Mouse (Mus musculus): ENCODE data around the gene Orm3. TPM values are rescaled to one million over a fixed set of nuclear protein-coding genes. Genes with fewer than 3 reads are reported as not detected.

Orm3 gene
- polyA plus RNA-seq, 2 experiments = not detected

DNA sequence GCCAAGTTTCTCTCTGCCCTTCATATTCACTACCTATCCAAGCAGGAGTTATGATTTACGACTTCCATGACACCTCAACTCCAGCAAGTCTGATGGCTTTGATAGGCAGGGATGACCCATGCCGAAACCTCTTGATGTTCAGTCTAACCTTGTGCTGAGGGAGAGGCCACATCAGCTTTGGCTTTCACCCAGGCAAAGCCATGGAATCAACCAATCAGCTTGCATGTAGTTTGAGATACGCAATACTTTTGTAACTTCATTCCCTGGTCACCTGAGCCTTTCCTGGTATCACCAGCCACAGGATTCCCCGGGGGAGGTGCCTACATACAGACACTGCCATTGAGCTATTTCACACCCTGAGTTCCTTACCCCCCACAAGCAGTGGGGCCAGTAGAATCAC is 9.3 kb upstream of the Orm3 start:
- H3K9me3 ChIP-seq (ENCODE audit: control insufficient read depth, low read length) = no peaks in the 10 kb centered on the region
- ATAC-seq (ENCODE audit: low FRiP score, low read depth) (no peak), DNase-seq (ENCODE audit: low spot score) (no peak)
- H3K4me2 ChIP-seq (replicated peaks; ENCODE audit: low read depth, low read length, severe bottlenecking) = no peak overlapping the region
- H3K27me3 ChIP-seq (ENCODE audit: control insufficient read depth, insufficient read depth, low read length) = no peaks in the 10 kb centered on the region
- no peak for TF ChIP-seq POLR2A (IDR thresholded peaks at IDR 0.05; ENCODE audit: borderline replicate concordance, extremely low read depth, insufficient read depth, insufficient read length)
- WGBS = 81% methylated on average over 4 of the region's 4 CpGs
- no peak overlapping the region for H3K4me3 ChIP-seq (replicated peaks; ENCODE audit: low read length)
- no peak overlapping the region for H3K27ac ChIP-seq (replicated peaks; ENCODE audit: low read depth, low read length)
- no peaks in the 10 kb centered on the region for H3K36me3 ChIP-seq (ENCODE audit: control insufficient read depth, insufficient read depth, low read length)
- peaks cover 3% of the 10 kb centered on the region for H3K4me1 ChIP-seq (ENCODE audit: control insufficient read depth, insufficient read depth, low read length)
- no peak overlapping the region for H3K9ac ChIP-seq (ENCODE audit: low read depth, low read length, severe bottlenecking)

- no peak for ATAC-seq (ENCODE audit: low FRiP score, low read depth)
- 78% methylated on average over 6 of the region's 6 CpGs for WGBS
- peaks cover 3% of the 10 kb centered on the region for H3K4me1 ChIP-seq (ENCODE audit: control insufficient read depth, insufficient read depth, low read length)
Measured at GRCm38 (mm10) chr4:63348524-63348923, 7.4 kb upstream of the Orm3 start.

DNA sequence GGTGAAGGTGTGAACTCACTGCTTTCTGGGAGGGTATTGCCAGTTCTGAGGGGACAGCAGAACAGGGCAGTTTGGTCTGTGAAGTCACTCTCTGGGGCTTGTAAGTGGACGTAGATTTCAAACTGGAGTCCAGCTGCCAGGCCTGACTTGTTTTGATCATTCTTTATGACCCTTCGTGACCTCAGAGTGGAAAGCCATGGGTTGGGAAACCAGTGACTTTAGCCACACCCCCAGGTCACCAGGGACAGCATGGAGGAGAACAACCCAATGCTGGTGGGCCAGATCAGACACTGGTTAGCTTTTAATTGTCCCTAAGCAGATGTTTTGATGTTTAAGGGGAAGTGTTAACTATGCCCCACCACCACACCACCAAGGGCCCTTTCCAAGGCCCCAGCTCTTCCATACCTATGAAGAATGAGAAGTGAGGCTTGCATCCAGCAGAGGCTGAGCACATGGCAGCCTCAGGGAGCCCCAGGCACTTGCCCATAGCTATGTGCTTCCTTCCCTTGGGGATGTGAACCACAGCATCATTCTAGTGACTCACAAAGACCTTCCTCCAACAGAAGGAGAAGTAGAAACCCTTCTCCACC is 1.1 kb downstream of the Orm3 start:
- Histone ChIP-seq H3K9ac (ENCODE audit: low read depth, low read length, severe bottlenecking) (no peak overlapping the region), H3K27ac (replicated peaks; ENCODE audit: low read depth, low read length) (no peak overlapping the region), H3K36me3 (ENCODE audit: control insufficient read depth, insufficient read depth, low read length) (no peaks in the 10 kb centered on the region), H3K4me1 (ENCODE audit: control insufficient read depth, insufficient read depth, low read length) (no peaks in the 10 kb centered on the region), H3K27me3 (ENCODE audit: control insufficient read depth, insufficient read depth, low read length) (no peaks in the 10 kb centered on the region), H3K4me3 (replicated peaks; ENCODE audit: low read length) (no peak overlapping the region), H3K4me2 (replicated peaks; ENCODE audit: low read depth, low read length, severe bottlenecking) (no peak overlapping the region), H3K9me3 (ENCODE audit: control insufficient read depth, low read length) (no peaks in the 10 kb centered on the region)
- no peak for ATAC-seq (ENCODE audit: low FRiP score, low read depth)
- WGBS = 58% methylated on average over 2 of the region's 2 CpGs
- DNase-seq (ENCODE audit: low spot score) = no peak
- TF ChIP-seq POLR2A (IDR thresholded peaks at IDR 0.05; ENCODE audit: borderline replicate concordance, extremely low read depth, insufficient read depth, insufficient read length) = no peak

More at GRCm38 (mm10) chr4:63348524-63348923, 7.4 kb upstream of the Orm3 start:
- no peak for TF ChIP-seq POLR2A (IDR thresholded peaks at IDR 0.05; ENCODE audit: borderline replicate concordance, extremely low read depth, insufficient read depth, insufficient read length)
- H3K9me3 ChIP-seq (ENCODE audit: control insufficient read depth, low read length) = no peaks in the 10 kb centered on the region
- H3K9ac ChIP-seq (ENCODE audit: low read depth, low read length, severe bottlenecking) = no peak overlapping the region
- DNase-seq (ENCODE audit: low spot score) = no peak
- H3K36me3 ChIP-seq (ENCODE audit: control insufficient read depth, insufficient read depth, low read length) = no peaks in the 10 kb centered on the region
- H3K4me2 ChIP-seq (replicated peaks; ENCODE audit: low read depth, low read length, severe bottlenecking) = no peak overlapping the region
- no peak overlapping the region for H3K4me3 ChIP-seq (replicated peaks; ENCODE audit: low read length)
- no peak overlapping the region for H3K27ac ChIP-seq (replicated peaks; ENCODE audit: low read depth, low read length)
- no peaks in the 10 kb centered on the region for H3K27me3 ChIP-seq (ENCODE audit: control insufficient read depth, insufficient read depth, low read length)

GRCm38 (mm10) chr4:63359861-63360260 is 3.9 kb downstream of the Orm3 start:
- no peaks in the 10 kb centered on the region for H3K27me3 ChIP-seq (ENCODE audit: control insufficient read depth, insufficient read depth, low read length)
- H3K4me1 ChIP-seq (ENCODE audit: control insufficient read depth, insufficient read depth, low read length) = no peaks in the 10 kb centered on the region
- TF ChIP-seq POLR2A (IDR thresholded peaks at IDR 0.05; ENCODE audit: borderline replicate concordance, extremely low read depth, insufficient read depth, insufficient read length) = no peak
- DNase-seq (ENCODE audit: low spot score) (no peak), ATAC-seq (ENCODE audit: low FRiP score, low read depth) (no peak)
- no peak overlapping the region for H3K4me3 ChIP-seq (replicated peaks; ENCODE audit: low read length)
- H3K36me3 ChIP-seq (ENCODE audit: control insufficient read depth, insufficient read depth, low read length) = no peaks in the 10 kb centered on the region
- WGBS = 76% methylated on average over 6 of the region's 6 CpGs
- H3K27ac ChIP-seq (replicated peaks; ENCODE audit: low read depth, low read length) = no peak overlapping the region
- H3K9me3 ChIP-seq (ENCODE audit: control insufficient read depth, low read length) = no peaks in the 10 kb centered on the region
- H3K4me2 ChIP-seq (replicated peaks; ENCODE audit: low read depth, low read length, severe bottlenecking) = no peak overlapping the region
- no peak overlapping the region for H3K9ac ChIP-seq (ENCODE audit: low read depth, low read length, severe bottlenecking)

DNA sequence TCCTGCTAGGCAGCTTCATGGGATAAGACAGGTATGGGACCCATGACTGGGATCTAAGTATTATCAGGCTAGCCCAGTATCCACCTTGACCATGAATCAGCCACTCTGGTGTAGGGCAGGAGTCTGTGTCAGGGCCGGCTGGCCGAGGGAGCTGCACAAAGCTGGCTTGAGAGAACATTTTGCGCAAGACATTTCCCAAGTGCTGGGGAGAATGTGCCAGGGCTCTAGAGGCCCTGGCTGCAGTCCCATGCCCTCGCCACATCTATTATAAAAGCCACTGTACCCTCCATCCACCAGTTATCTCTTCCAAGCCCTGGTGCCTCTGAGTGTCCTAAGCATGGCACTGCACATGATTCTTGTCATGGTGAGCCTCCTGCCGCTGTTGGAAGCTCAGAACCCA is 6.2 kb downstream of the Orm3 start, which contains the start of gene Orm2:
Orm2 (plus strand) TSS at position 300 of the 400 bp plus-strand sequence.
- no peaks in the 10 kb centered on the region; the same call in 1 of the 2 replicates for H3K36me3 ChIP-seq (ENCODE audit: control insufficient read depth, insufficient read depth, low read length)
- H3K4me3 ChIP-seq (replicated peaks; ENCODE audit: low read length) = no peak within 1 kb of the TSS
- no peaks in the 10 kb centered on the region for H3K4me1 ChIP-seq (ENCODE audit: control insufficient read depth, insufficient read depth, low read length)
- no peaks in the 10 kb centered on the region for H3K27me3 ChIP-seq (ENCODE audit: control insufficient read depth, insufficient read depth, low read length)
- ATAC-seq (ENCODE audit: low FRiP score, low read depth) (no peak), DNase-seq (ENCODE audit: low spot score) (no peak)
- no peak for TF ChIP-seq POLR2A (IDR thresholded peaks at IDR 0.05; ENCODE audit: borderline replicate concordance, extremely low read depth, insufficient read depth, insufficient read length)
- H3K27ac ChIP-seq (replicated peaks; ENCODE audit: low read depth, low read length) = no peak within 1 kb of the TSS
- no peak within 1 kb of the TSS for H3K4me2 ChIP-seq (replicated peaks; ENCODE audit: low read depth, low read length, severe bottlenecking)
- no peak within 1 kb of the TSS for H3K9ac ChIP-seq (ENCODE audit: low read depth, low read length, severe bottlenecking)
- H3K9me3 ChIP-seq (ENCODE audit: control insufficient read depth, low read length) = no peaks in the 10 kb centered on the region
- WGBS = 92% methylated on average over 5 of the region's 5 CpGs

Data from limb, embryonic 14.5 days (tissue).